Mouse (Mus musculus) CH12.LX (cell line): ENCODE measurements around the gene Cacna2d4.

ENCODE experiments used
- CTCF ChIP-seq, 2 experiments: IDR thresholded peaks in 1 of 2; conservative IDR thresholded peaks in 1 of 2; 2 replicates each; pipeline ENCODE4 v1.5.1; 2011 to 2012; ENCODE audit warnings: low read depth in 2 of 2, low read length in 2 of 2, improper control_type of control experiment in 1 of 2, inconsistent platforms in 1 of 2, mild to moderate bottlenecking in 1 of 2, moderate library complexity in 1 of 2
- MAZ ChIP-seq: IDR thresholded peaks from 2 replicates; pipeline ENCODE4 v1.6.1; 2012; ENCODE audit warnings: low read depth, mild to moderate bottlenecking, inconsistent platforms, low read length, improper control_type of control experiment, moderate library complexity
- ZNF384 ChIP-seq: IDR thresholded peaks from 2 replicates; pipeline ENCODE4 v1.6.1; 2012; ENCODE audit warnings: low read depth, low read length, improper control_type of control experiment, inconsistent platforms

DNA sequence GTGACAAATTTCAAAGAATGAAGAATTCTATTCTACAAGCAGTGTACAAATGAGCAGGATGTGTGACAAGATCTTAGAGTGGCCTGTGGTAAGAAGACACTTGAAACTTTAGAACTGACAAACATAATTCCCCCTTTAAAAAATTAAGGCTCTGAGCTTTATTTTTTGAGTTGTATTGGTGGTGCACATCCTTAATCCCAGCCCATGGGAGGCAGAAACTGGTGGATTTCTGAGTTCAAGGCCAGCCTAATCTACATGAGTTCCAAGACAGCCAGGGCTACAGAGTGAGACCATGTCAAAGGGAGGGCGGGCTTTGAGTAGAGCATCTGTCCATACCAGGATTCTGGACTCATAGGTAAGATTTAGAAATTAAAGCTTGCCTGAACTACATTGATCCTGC is 150.5 kb downstream of the Cacna2d4 start:
- TF ChIP-seq CTCF (conservative IDR thresholded peaks at IDR 0.05 in 1 of 2, IDR thresholded peaks at IDR 0.05 in 1 of 2; ENCODE audit: low read depth in 2 of 2, low read length in 2 of 2) (no peak), ZNF384 (no peak), MAZ (no peak)
